Mouse (Mus musculus): ENCODE data around the gene Erbb2. TPM values are rescaled to one million over a fixed set of nuclear protein-coding genes. Genes with fewer than 3 reads are reported as not detected.
"Not testable (repeated sequence)": the region's sequence is repeated elsewhere in the genome, so short reads cannot be mapped to it uniquely, and the experiment has no call there.

Gene Erbb2
- 1 to 10 TPM; 2.1 to 3.5 (median 2.9) TPM for total RNA-seq (2022)

DNA sequence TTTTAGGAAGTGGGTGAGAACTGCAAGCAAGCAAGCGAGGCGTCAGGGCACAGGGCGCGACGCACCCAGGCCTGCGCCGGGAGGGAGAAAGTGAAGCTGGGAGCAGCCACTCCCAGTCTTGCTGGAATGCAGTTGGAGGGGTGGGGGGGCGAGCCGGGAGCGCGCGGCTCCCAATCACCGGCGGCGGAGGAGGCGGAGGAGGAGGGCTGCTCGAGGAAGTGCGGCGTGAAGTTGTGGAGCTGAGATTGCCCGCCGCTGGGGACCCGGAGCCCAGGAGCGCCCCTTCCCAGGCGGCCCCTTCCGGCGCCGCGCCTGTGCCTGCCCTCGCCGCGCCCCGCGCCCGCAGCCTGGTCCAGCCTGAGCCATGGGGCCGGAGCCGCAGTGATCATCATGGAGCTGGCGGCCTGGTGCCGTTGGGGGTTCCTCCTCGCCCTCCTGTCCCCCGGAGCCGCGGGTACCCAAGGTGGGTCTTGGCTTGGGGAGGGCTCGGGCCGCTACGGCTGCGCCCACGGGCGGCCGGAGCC, at the start of gene Erbb2:
TSS of gene Erbb2 (plus strand) at position 198 of the 524 bp plus-strand sequence.
- no peak for DNase-seq (ENCODE audit: low spot score in 2 of 2)

DNA sequence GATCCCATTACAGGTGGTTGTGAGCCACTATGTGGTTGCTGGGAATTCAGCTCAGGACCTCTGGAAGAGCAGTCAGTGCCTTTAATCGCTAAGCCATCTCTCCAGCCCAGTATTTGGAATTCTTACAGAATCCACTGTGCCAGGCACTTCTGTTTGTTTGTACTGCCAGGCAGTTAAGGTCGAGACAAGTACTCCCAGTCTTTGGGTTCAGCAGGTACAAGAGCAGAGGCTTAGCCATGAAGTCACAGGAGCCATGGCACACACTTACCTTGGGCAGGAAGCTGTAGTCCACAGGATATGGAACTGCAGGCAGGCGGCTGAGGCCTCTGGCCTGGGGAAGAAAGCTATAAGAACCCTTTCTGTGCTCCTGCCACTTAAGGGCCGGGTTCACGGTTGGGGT, 48.5 kb upstream of the Erbb2 start:
- no peak for DNase-seq (ENCODE audit: low spot score in 2 of 2)

GRCm38 (mm10) chr11:98364410-98364809, 47.9 kb upstream of the Erbb2 start:
- DNase-seq (ENCODE audit: low spot score in 2 of 2) = no peak

GRCm38 (mm10) chr11:98366290-98366689, 46.0 kb upstream of the Erbb2 start:
- DNase-seq (ENCODE audit: low spot score in 2 of 2) = no peak

GRCm38 (mm10) chr11:98367171-98367862, 45.0 kb upstream of the Erbb2 start:
- no peak for DNase-seq (ENCODE audit: low spot score in 2 of 2)

- DNase-seq (ENCODE audit: low spot score in 2 of 2) = no peak
These were observed 44.4 kb upstream of the Erbb2 start for GRCm38 (mm10) chr11:98367863-98368186.

GRCm38 (mm10) chr11:98369337-98369736, 42.9 kb upstream of the Erbb2 start:
- DNase-seq (ENCODE audit: low spot score in 2 of 2) = no peak

DNA sequence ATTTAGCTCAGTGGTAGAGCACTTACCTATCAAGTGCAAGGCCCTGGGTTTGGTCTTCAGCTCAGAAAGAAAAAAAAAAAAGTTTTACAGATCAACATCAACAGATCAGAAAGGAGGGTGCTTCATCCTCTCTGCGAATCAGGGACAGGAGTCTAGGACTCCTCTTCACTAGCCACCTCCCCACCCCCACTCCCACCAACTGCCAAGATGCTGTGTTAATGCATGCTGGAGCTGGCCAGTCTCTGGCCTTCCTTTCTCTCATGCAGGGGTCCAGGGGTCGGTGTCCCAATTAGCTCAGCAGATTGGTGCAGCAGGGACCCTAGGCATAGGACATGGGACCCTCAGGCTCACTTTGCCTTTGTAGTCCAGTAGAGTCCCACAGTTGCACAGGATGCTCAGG, 41.7 kb upstream of the Erbb2 start:
- no peak for DNase-seq (ENCODE audit: low spot score in 2 of 2)

DNA sequence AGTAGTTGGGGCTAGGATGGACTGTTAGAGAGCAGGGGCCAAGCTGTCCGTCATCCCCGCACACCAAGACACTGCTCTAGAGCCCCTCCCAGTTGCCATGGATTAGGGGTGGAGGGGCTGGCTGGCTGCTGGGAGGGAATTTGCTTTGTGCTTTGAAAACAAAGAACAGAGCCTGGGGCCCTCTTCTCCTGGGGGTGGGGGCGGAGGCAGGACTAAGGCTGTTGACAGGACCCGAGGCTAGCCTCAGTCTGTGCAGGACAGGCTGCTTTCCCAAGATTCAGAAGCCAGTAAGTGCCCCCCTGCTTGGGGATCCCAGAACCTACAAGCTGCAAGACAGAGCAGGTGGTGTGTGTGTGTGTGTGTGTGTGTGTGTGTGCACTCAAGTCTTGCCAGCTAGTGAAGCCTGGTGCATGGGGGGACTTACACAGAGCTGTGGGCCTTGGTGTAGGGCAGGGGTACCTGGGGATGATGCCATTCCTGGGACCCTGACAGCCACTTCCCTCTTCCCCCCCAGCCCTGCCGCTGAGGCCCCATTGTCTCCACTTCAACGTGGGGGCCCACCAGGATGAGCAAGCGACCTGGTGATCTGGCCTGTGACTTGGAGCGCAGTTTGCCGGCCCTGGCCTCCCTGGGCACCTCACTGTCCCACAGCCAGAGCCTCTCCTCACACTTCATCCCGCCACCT, 40.6 kb upstream of the Erbb2 start:
- DNase-seq (ENCODE audit: low spot score in 2 of 2) = no peak

DNA sequence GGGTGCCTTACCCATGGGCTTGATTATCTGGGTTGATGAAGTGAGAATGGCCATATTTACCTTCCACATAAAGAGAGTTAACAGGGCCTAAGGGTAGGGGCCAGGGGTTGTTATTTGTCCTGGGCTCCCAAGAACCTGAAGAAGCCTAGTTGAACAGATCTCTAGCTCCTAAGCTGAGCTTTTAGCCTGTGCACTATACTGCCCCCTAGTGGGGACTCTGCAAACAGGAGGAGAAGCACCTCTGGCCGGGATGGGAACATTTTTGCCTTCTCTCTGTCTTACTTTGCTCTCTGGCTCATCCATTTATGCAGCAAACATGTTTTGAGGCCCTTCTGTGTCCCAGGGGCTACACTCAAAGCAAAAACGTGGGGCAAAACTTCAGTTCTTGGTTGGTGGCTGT, 39.9 kb upstream of the Erbb2 start:
- peak in 1 of 2 experiments; percentile 61 for DNase-seq (ENCODE audit: low spot score in 2 of 2)

GRCm38 (mm10) chr11:98373244-98373643, 39.0 kb upstream of the Erbb2 start:
- no peak for DNase-seq (ENCODE audit: low spot score in 2 of 2)

- no peak for DNase-seq (ENCODE audit: low spot score in 2 of 2)
These were observed 38.0 kb upstream of the Erbb2 start for GRCm38 (mm10) chr11:98374266-98374665.

DNA sequence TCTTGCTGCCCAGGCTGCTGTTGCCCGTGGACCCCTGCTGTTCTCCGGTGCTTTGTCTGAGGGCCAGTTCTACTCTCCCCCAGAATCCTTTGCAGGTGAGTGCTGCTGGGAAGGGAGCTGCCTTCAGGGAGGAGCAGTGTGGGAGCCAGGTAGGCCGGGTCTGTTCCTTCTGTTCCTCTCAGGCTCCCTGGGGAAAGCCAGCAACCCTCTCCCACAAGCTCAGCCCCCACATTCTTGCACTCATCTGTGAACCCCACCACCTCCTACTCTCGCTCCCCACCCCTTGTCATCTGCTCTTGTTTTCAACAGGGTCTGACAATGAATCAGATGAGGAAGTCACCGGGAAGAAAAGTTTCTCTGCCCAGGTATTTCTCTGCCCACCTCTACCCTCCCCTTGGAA, 35.5 kb upstream of the Erbb2 start:
- no peak for DNase-seq (ENCODE audit: low spot score in 2 of 2)

GRCm38 (mm10) chr11:98377787-98378186, 34.5 kb upstream of the Erbb2 start:
- DNase-seq (ENCODE audit: low spot score in 2 of 2) = no peak

DNA sequence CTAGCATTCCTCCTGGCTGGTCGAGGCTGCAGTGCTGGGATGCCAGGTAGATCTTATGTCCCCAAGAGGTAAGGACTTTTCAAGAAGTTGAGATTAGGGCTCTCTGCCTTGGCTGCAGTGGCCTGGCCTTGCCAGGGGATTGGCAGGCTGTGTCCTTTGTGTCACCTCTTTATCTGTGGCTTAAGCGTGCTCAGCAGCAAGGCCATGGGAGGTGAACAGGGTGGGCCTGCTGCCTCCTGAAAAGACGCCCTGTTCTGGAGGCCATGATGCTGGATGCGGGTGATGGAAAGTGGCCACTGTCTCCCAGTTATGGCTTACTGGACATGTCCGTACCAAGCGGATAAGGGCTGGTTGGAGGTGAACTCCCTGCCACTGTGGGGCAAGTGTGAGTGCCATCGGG, 32.9 kb upstream of the Erbb2 start:
- no peak for DNase-seq (ENCODE audit: low spot score in 2 of 2)

DNA sequence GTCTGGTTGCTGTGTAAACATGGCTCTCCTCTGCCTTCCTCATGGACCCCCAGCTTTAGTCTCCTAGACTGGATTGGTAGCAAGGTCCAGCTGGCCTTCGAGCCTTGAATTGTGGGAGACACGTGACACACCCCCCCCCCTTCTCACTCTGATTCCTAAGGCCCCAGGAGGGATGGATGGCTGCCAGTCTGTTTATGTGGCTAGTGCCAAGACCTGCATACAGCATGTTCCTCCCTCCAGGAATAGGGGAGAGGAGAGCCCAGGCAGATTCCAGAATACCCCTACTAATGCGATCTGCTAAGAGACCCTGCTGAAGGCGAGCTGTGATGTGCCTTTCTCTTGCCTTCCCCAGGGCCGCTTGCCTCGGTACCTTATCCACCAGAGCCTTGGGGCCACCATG, 32.2 kb upstream of the Erbb2 start:
- no peak for DNase-seq (ENCODE audit: low spot score in 2 of 2)

DNA sequence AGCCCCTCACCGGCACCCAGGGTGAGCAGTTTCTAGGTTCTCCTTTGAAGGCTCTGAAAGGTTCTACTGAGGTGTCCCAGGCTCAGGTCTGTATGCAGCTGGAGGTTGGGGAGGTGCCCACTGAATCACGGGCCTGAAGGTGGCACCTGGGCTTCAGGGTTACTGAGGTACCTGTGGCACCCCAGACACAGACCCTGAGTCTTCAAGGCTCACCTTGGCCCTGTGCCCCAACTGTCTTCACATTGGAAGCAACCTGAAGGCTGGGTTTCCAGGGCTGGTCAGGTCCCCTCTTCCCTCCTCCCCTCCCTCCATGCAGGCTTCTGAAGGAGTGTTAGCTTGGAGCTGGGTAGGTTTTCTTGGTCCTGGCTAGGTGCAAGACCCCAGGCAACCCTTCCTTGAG, 30.6 kb upstream of the Erbb2 start:
- no peak for DNase-seq (ENCODE audit: low spot score in 2 of 2)

DNA sequence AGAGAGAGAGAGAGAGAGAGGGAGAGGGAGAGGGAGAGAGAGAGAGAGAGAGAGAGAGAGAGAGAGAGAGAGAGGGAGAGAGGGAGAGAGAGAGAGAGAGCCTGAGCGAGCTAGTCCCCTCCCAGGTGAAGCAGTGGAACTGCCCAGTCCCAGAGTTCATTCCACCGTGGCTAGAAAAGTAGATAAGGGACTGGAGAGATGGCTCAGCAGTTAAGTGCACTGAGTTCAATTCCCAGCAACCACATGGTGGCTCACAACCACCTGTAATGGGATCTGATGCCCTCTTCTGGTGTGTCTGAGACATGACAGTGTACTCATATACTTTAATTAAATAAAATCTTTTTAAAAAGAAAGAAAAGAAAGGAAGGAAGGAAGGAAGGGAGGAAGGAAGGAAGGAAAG, 29.9 kb upstream of the Erbb2 start:
- DNase-seq (ENCODE audit: low spot score in 2 of 2) = not testable (repeated sequence)

DNA sequence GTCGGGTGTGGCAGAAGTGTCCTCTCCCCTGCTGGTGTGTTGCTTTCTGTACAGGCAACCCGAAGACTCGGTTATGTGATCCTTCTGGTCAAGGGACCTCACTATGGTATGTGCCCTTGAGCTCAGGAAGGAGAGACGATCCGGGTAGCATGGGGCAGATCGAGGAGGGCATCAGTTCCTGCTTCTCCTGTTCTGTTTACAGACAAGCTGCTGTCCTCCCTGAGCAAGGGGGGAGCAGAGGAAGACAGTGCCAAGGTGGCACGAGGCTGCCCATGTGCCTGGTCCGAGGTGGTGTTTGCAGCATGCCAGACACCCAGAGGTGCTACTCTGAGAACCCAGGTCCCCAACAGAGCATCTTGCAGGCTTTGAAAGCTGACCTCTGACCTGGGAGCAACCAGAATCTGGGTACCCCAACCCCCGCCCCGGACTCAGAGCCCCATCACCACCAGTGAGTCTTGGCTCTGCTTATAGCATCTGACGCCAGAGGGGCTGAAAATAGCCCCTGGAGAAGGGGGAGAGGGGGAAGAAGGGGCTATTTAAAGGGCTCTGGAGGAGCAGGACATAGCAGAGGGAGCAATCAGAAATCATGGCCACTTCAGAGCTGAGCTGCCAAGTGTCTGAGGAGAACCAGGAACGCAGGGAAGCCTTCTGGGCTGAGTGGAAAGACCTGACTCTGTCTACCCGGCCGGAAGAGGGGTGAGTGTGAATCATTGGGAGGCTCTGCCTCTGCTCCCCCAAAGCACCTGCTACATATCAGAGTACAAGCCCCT, 28.8 kb upstream of the Erbb2 start, which contains the start of gene Tcap:
TSS of gene Tcap (plus strand) at position 551 of the 770 bp plus-strand sequence.
- DNase-seq (ENCODE audit: low spot score in 2 of 2) = no peak

DNA sequence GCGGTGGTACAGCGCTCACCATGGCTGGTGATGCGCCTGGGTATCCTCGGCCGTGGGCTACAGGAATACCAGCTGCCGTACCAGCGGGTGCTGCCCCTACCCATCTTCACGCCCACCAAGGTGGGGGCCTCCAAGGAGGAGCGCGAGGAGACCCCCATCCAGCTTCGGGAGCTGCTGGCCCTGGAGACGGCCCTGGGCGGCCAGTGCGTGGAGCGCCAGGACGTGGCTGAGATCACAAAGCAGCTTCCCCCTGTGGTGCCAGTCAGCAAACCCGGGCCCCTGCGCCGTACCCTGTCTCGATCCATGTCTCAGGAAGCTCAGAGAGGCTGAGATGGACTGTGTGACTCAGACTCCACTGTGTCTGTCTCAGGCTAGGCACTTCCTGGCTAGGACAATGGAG, 28.1 kb upstream of the Erbb2 start:
- no peak for DNase-seq (ENCODE audit: low spot score in 2 of 2)

- DNase-seq (ENCODE audit: low spot score in 2 of 2) = no peak
These were observed 27.3 kb upstream of the Erbb2 start for GRCm38 (mm10) chr11:98384721-98385637.
